Mouse (Mus musculus): ENCODE results near the gene Espnl. TPM values are rescaled to one million over a fixed set of nuclear protein-coding genes. Genes with fewer than 3 reads are reported as not detected.

Gene Espnl
- polyA plus RNA-seq, 1 experiment from 2014 or later = 0.04 TPM

DNA sequence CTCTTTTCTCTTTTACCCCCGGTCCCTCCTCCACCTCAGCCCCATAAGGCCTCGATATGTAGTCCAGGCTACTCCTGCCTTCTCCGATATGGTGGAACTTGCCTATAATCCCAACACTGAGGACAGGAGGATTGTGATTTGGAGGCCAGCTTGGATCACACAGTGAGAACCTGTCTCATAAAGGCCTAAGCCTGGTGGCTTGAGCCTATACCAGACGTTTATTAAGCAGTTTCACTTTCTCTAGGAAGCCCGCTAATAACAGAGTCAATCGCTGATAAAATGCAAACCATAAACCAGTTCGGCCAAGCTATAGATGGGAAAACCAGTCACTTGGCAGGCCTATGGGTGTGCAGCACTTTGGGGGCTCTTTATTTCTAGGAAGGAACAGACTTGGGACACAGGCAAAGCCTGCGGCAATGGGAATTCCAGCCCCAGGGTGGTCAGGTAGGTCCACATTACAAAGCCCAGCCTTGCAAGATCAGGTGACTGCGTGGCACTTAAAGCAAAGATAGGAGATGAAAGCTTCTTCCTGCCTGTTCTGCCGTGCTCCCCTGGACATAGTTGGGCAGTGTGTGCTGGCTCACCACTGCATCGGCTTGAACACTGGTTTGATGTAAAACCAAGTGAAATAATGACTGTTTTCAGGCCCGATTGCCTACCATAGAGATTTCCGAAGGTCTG, 22.7 kb upstream of the Espnl start:
- Histone ChIP-seq H3K9me3 (ENCODE audit: low read length) (no peaks in the 10 kb centered on the region), H3K4me1 (ENCODE audit: insufficient read depth) (peaks cover 42% of the 10 kb centered on the region), H3K4me3 (ENCODE audit: low read depth, low read length) (peak overlapping the region; percentile 97), H3K36me3 (replicated peaks; ENCODE audit: insufficient read depth, low read length) (peaks cover 19% of the 10 kb centered on the region), H3K27ac (ENCODE audit: low read depth) (peak overlapping the region; percentile 56), H3K4me2 (ENCODE audit: low read depth, low read length) (peak overlapping the region; percentile 93), H3K27me3 (ENCODE audit: insufficient read depth, low read length) (no peaks in the 10 kb centered on the region), H3K9ac (replicated peaks) (peak overlapping the region; percentile 96)
- DNase-seq (no peak), ATAC-seq (no peak)
- WGBS (ENCODE audit: insufficient replicate concordance) = 50% methylated on average over 13 of the region's 13 CpGs
- TF ChIP-seq CTCF (IDR thresholded peaks at IDR 0.05; ENCODE audit: low read depth) (no peak), EP300 (IDR thresholded peaks at IDR 0.05; ENCODE audit: low read depth) (no peak)

DNA sequence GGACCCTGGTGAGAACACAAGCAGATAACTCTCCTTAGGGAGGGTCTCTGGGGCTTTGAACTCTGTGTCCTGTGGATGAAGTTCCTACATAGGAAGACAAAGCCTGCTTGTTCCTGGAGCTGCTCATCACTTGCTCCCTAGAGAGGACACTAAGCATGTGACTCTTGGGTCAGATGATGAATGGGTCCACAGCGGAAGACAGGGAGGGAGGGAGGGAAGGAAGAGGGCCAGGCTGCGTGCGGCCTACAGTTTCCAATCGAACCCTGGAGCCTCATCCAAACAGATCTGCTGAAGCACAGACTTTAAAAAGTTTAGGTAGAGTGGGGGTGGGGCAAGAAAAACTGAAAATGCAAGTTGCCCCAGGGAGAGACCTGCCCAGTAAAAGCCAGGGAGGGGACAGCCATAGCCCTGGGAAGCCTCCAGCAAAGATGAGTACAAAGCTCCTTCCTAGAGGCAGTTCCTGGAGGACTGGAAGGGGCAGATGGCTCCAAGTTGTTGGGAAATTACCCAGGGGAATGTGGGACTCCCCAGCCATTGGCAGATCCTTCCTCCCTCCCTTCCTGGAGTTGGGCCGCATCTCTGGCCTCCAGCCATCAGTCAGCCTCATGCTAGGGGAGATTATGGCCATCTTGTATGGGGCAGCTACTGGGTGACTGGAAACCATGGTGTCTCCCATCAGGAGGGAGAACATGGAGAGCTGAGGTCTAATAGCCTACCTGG, 22.0 kb upstream of the Espnl start:
- TF ChIP-seq CTCF (IDR thresholded peaks at IDR 0.05; ENCODE audit: low read depth) (no peak), EP300 (IDR thresholded peaks at IDR 0.05; ENCODE audit: low read depth) (no peak)
- ATAC-seq (no peak), DNase-seq (peak; percentile 64)
- H3K9me3 ChIP-seq (ENCODE audit: low read length) = no peaks in the 10 kb centered on the region
- WGBS (ENCODE audit: insufficient replicate concordance) = 51% methylated on average over 5 of the region's 5 CpGs
- H3K36me3 ChIP-seq (replicated peaks; ENCODE audit: insufficient read depth, low read length) = peaks cover 23% of the 10 kb centered on the region
- peak overlapping the region; percentile 56 for H3K27ac ChIP-seq (ENCODE audit: low read depth)
- peak overlapping the region; percentile 93 for H3K4me2 ChIP-seq (ENCODE audit: low read depth, low read length)
- H3K4me3 ChIP-seq (ENCODE audit: low read depth, low read length) = peak overlapping the region; percentile 97
- no peaks in the 10 kb centered on the region for H3K27me3 ChIP-seq (ENCODE audit: insufficient read depth, low read length)
- peaks cover 42% of the 10 kb centered on the region for H3K4me1 ChIP-seq (ENCODE audit: insufficient read depth)
- H3K9ac ChIP-seq (replicated peaks) = peak overlapping the region; percentile 96; the same call in 1 of the 2 replicates

DNA sequence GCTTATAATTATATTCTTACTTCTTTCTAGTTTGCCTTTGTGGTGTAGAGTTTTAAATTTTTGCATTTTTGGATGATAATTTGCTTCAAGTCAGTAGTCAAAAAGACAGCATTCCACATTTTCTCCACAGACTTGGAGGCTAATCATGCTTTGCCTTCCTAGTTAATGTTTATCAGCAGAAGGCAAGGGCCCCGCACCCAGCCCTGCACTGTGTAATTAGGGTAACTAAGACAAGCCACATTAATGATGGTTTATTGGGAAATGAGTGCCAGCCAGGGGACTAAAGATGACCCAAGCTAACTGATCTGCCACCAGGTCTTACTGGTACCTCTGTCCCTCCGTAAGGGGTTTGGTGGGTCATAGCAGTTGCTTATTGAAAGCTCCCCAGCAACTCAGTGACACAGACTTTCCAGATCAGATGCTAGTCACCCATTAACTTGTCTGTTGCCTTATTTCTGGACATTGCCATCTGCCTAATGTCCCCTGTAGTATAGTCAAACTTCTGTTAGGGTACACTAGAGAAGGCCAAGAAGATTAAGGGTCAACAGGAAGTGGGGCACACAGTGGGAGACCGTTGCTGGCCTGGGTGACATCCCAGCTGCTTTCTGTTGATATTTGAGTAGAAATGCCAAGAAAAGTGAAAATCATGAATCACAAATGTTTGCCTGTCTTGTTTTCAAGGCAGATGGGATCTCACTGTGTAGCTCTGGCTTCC, 20.5 kb upstream of the Espnl start:
- peak overlapping the region; percentile 54 for H3K4me2 ChIP-seq (ENCODE audit: low read depth, low read length)
- WGBS (ENCODE audit: insufficient replicate concordance) = 54% methylated on average over 3 of the region's 3 CpGs
- H3K27me3 ChIP-seq (ENCODE audit: insufficient read depth, low read length) = no peaks in the 10 kb centered on the region
- TF ChIP-seq CTCF (IDR thresholded peaks at IDR 0.05; ENCODE audit: low read depth) (no peak), EP300 (IDR thresholded peaks at IDR 0.05; ENCODE audit: low read depth) (no peak)
- H3K4me1 ChIP-seq (ENCODE audit: insufficient read depth) = peaks cover 42% of the 10 kb centered on the region
- peak overlapping the region; percentile 84 for H3K27ac ChIP-seq (ENCODE audit: low read depth)
- H3K4me3 ChIP-seq (ENCODE audit: low read depth, low read length) = no peak overlapping the region
- DNase-seq (peak; percentile 48), ATAC-seq (no peak; the same call in 1 of the 2 replicates)
- H3K9ac ChIP-seq (replicated peaks) = no peak overlapping the region
- H3K36me3 ChIP-seq (replicated peaks; ENCODE audit: insufficient read depth, low read length) = peaks cover 35% of the 10 kb centered on the region
- H3K9me3 ChIP-seq (ENCODE audit: low read length) = no peaks in the 10 kb centered on the region

DNA sequence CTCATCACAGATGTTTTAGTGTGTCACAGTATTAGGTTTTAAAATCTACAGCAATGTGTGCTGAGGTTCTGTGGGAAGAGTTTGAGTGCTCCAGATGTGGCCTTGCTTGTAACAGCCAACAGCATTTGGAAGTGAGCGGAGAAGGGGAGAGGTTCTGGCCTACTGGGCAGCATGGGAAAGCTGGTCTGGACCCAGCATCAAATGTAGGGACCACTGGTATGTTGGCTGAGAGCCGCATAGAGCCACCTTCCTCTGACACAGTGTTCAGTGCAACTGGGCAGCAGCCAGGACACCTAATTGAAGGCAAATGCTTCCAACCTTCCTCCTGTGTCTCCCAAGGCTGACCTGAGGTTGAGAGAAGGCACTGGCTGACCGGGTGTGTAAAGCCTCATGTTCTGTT, 19.9 kb upstream of the Espnl start:
- peak overlapping the region; percentile 54; the same call in 1 of the 2 replicates for H3K4me2 ChIP-seq (ENCODE audit: low read depth, low read length)
- peaks cover 37% of the 10 kb centered on the region for H3K36me3 ChIP-seq (replicated peaks; ENCODE audit: insufficient read depth, low read length)

DNA sequence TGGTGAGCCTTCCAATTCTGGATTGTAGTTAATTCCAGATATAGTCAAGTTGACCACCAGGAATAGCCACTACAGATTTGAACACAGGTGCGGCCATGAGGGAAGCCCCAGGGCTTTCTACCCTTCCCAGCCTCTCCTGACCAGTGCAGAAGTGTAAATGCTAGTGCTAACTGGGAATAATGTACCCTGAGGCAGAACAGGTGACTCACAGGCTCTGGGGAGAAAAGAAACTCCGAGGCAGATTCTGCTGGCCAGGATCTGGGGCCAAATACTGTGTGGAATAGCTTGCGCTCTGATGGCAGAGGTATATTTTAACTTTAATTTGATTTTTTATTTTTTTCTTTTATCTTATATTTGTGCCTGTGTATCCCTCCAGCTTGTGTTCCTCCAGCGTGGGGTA, 17.3 kb upstream of the Espnl start:
- TF ChIP-seq EP300 (IDR thresholded peaks at IDR 0.05; ENCODE audit: low read depth) (no peak), CTCF (IDR thresholded peaks at IDR 0.05; ENCODE audit: low read depth) (no peak)
- WGBS (ENCODE audit: insufficient replicate concordance) = 88% methylated on average over 4 of the region's 4 CpGs
- H3K27me3 ChIP-seq (ENCODE audit: insufficient read depth, low read length) = no peaks in the 10 kb centered on the region
- H3K27ac ChIP-seq (ENCODE audit: low read depth) = no peak overlapping the region
- no peak overlapping the region for H3K4me3 ChIP-seq (ENCODE audit: low read depth, low read length)
- peaks cover 60% of the 10 kb centered on the region for H3K36me3 ChIP-seq (replicated peaks; ENCODE audit: insufficient read depth, low read length)
- no peak overlapping the region for H3K4me2 ChIP-seq (ENCODE audit: low read depth, low read length)
- DNase-seq = no peak
- no peak overlapping the region for H3K9ac ChIP-seq (replicated peaks)
- H3K9me3 ChIP-seq (ENCODE audit: low read length) = no peaks in the 10 kb centered on the region
- peaks cover 28% of the 10 kb centered on the region for H3K4me1 ChIP-seq (ENCODE audit: insufficient read depth)
- no peak for ATAC-seq

More for the DNA sequence above, 19.9 kb upstream of the Espnl start:
- 80% methylated on average over 3 of the region's 3 CpGs for WGBS (ENCODE audit: insufficient replicate concordance)
- no peaks in the 10 kb centered on the region for H3K9me3 ChIP-seq (ENCODE audit: low read length)
- H3K27me3 ChIP-seq (ENCODE audit: insufficient read depth, low read length) = no peaks in the 10 kb centered on the region
- 0 out of 2 replicates have a peak overlapping the region, but pooled peaks have one; percentile 16 for H3K9ac ChIP-seq (replicated peaks)
- no peak for TF ChIP-seq CTCF (IDR thresholded peaks at IDR 0.05; ENCODE audit: low read depth)
- no peak for TF ChIP-seq EP300 (IDR thresholded peaks at IDR 0.05; ENCODE audit: low read depth)
- DNase-seq (no peak), ATAC-seq (no peak)
- H3K4me3 ChIP-seq (ENCODE audit: low read depth, low read length) = no peak overlapping the region
- peak overlapping the region; percentile 84 for H3K27ac ChIP-seq (ENCODE audit: low read depth)
- peaks cover 42% of the 10 kb centered on the region for H3K4me1 ChIP-seq (ENCODE audit: insufficient read depth)
